Mouse (Mus musculus) kidney, adult 8-10 months (tissue): Measurements from ENCODE around the gene Ganc.
A peak's percentile ranks its signal among the peaks of the same experiment; 100 is the strongest.

ENCODE experiments used
- DNase-seq, 2 experiments: peaks; one replicate each; pipeline ENCODE4 v3.0.0; 2022

The Ganc gene

GRCm38 (mm10) chr2:120502605-120502990 lies 98.9 kb downstream of the Ganc start:
- peak in 1 of 2 experiments; percentile 17 for DNase-seq

- no peak for DNase-seq
These were observed 99.4 kb downstream of the Ganc start for GRCm38 (mm10) chr2:120503094-120503493.

GRCm38 (mm10) chr2:120503992-120504391 lies 100.3 kb downstream of the Ganc start:
- no peak for DNase-seq
